Mouse (Mus musculus) gastrocnemius, adult 2 months (tissue): ENCODE data around the gene Evl. TPM values are rescaled to one million over a fixed set of nuclear protein-coding genes. Genes with fewer than 3 reads are reported as not detected.
A peak's percentile ranks its signal among the peaks of the same experiment; 100 is the strongest.

Experiments used
- DNase-seq: peaks from one replicate; pipeline ENCODE4 v3.0.0; 2022
- H3K27ac ChIP-seq: fragments of 200-600 bp; 2 replicates; pipeline ENCODE4 v1.8.1; 2022; ENCODE audit warnings: mild to moderate bottlenecking
- H3K4me3 ChIP-seq: fragments of 200-600 bp; 2 replicates; pipeline ENCODE4 v1.8.1; 2022; ENCODE audit warnings: mild to moderate bottlenecking, moderate library complexity
- CTCF ChIP-seq: fragments of 200-600 bp; IDR thresholded peaks from 2 replicates; pipeline ENCODE4 v1.8.1; 2022; ENCODE audit warnings: antibody characterized with exemption, mild to moderate bottlenecking, moderate library complexity
- intact Hi-C: fragments of 180-260 bp; cut with DNase I; formaldehyde crosslinking; loops from one replicate; pipeline ENCODE4 v1.15.1; 2025
- total RNA-seq, 2 experiments: library from RNA; stranded (reverse); gene quantifications; 2 replicates each; pipeline ENCODE4 v1.2.3; 2021

Gene Evl
- total RNA-seq, 2 experiments from 2014 or later = 10.0 to 17.7 TPM

DNA sequence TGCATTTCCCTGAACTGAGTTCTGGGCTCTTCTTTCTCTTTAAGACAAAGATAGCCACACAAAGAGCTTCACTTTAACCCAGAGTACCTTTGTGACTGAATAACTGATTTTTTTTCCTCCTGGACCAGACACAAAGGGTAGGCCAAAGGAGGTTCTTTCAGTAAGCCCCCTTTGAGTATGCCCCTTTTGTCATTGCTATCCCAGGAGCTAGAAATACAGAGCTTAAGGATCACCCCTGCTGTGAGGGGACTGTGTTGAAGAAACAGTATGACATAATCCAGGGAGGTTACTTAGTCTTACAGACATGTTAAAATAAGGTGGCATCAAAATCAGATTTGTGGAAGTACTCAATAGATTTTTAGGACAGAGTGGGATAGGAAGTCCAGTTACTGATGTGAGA is 50.0 kb downstream of the Evl start:
- no peak for DNase-seq
- TF ChIP-seq CTCF = no peak
- no peak overlapping the region for H3K4me3 ChIP-seq
- intact Hi-C loops = no loop called here
- H3K27ac ChIP-seq = no peak overlapping the region

DNA sequence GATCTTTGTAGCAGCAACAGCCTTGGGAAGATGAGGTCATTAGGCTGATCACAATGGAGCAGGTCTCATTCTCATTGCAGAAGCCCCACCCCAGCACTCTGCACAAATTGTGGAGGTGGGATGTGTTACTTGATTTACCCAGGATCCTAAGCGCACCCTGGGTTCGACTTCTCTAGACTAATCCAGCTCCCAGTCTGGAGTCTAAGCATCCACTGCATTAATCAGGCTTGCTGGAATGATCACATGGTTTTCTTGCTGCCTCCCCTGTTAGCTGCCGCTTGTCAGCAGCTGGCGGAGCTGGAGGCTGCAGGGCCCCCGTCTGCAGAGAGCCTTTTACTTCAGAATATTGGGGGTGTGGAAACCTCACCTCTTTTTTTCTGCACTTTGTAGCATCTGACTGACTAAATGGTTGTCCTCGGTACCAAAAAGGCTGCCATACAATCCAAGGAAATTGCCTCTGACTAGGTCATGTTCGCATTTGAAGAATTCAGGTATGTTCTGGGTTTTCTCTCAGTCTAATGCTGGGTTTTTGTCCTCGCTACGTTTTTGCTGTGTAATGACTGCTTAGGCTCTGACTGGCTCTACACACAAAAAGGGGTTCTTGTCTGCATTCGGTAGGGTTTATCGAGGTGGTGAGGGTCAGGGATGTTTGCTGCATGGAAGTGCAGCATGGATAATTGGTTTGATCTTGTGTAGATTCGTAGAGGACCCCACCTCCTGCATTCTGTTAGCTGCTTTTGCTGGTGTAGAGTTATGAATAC is 51.2 kb downstream of the Evl start:
- no peak for DNase-seq
- H3K27ac ChIP-seq = no peak overlapping the region
- no peak for TF ChIP-seq CTCF
- intact Hi-C loops = no loop called here
- H3K4me3 ChIP-seq = no peak overlapping the region

DNA sequence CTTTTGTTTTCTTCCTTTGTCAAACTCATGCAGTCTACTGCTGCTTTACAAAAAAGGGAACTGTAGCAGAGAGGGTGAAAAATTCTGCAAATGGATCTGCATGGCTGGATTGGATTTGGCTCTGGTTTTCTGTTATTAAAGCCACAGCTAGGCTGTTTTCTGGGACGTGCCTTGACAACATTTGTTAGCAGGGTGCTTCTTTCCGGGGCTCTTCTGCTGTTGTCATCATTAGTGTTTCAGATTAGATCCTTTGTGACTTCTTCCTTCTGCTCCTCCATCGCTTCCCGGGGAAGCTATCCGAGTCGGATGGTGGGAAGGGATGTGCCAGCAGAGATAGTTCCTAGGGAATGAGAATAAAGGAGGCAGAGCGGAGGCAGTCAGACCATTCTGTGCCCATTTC is 51.8 kb downstream of the Evl start:
- no peak overlapping the region for H3K27ac ChIP-seq
- intact Hi-C loops = no loop called here
- TF ChIP-seq CTCF = no peak
- DNase-seq = no peak
- H3K4me3 ChIP-seq = no peak overlapping the region

DNA sequence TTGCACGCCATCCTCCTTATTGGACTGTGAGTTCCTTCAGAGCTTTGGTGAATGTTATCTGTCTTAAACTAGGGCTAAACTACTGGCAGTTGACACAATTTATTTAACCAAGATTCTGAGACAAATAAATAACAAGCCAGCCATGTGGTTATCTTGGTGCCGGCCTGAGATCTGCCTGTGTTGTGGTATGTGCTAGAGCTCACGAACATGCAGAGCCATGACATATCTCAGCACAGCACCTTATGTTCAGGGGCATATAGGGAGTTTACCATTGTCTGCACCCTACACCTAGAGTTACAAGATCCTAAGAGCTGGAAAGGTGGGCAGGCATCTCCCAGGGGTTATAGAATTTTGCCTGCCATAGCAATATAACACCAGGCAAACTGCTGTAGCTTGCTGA is 54.9 kb downstream of the Evl start:
- Histone ChIP-seq H3K27ac (no peak overlapping the region), H3K4me3 (no peak overlapping the region)
- TF ChIP-seq CTCF = no peak
- intact Hi-C loops = no loop called here
- no peak for DNase-seq

DNA sequence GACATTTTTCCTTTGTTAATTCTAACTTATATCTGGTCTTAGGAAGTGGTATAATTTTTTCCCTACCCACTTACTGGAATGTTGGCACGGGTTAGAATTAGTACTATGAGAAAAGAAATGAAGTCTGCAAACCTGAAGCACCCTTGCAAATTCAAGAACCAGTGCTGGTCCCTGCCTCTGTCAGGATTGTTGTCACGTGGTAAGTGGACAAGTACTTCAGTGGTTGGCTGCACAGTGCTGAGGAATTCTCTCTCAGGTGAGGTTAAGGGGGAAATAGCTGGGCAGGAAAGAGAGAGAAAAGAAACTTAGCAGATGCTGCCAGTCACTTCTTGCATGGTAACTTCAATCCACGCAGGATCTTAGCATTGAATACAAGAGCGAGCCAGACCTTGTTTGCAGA is 55.7 kb downstream of the Evl start:
- Histone ChIP-seq H3K27ac (no peak overlapping the region), H3K4me3 (no peak overlapping the region)
- TF ChIP-seq CTCF = no peak
- no peak for DNase-seq
- intact Hi-C loops = loop anchor here (5.0 kb wide), 2 partner anchors 47 to 67 kb away; no protein-coding TSS in a partner anchor

DNA sequence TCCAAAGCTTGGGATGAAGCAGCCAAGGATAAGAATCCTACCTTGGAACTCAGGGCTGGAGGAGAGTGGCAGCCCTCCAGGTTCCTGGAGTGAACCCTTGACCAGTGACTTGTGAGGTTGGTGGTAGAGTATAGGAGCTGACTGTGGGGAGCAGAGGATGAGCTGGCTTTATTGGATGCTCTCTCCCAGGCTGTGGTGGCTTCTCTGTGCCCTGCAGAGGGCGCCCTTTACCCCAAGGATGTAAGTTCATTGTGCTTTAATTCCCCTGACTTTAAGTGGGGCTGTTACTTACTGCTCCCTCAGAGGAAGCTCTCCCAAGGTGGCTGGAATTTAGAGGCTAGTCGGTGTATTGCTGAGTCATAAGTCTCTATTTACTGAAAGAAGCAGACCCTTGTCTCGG is 58.6 kb downstream of the Evl start:
- peak; percentile 89 for TF ChIP-seq CTCF
- H3K27ac ChIP-seq = 0 out of 2 replicates have a peak overlapping the region, but pooled peaks have one; percentile 24
- H3K4me3 ChIP-seq = no peak overlapping the region
- intact Hi-C loops = loop anchor here (2.0 to 5.0 kb wide), 3 partner anchors 44 to 144 kb away; no protein-coding TSS in a partner anchor
- DNase-seq = peak; percentile 76

DNA sequence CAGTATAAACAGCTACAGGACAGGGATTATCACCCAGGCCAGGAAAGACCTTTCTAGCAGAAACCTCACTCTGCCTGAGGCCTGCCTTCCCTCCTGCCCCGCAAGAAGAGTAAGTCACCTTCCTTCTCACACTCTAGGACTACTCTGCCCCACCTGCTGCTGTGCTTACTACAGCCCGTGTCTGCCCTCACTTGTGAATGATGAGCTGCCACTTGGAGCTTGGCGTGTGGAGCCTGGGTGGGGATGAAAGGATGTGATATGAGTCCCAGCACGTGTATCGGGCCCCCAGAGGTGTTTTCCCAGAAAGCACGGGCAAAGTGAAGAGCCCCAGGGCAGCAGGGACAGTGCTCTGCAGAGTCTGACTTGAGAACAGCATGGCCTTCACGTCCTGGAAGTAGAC is 63.0 kb downstream of the Evl start:
- intact Hi-C loops = no loop called here
- Histone ChIP-seq H3K27ac (no peak overlapping the region), H3K4me3 (no peak overlapping the region)
- TF ChIP-seq CTCF = no peak
- no peak for DNase-seq

DNA sequence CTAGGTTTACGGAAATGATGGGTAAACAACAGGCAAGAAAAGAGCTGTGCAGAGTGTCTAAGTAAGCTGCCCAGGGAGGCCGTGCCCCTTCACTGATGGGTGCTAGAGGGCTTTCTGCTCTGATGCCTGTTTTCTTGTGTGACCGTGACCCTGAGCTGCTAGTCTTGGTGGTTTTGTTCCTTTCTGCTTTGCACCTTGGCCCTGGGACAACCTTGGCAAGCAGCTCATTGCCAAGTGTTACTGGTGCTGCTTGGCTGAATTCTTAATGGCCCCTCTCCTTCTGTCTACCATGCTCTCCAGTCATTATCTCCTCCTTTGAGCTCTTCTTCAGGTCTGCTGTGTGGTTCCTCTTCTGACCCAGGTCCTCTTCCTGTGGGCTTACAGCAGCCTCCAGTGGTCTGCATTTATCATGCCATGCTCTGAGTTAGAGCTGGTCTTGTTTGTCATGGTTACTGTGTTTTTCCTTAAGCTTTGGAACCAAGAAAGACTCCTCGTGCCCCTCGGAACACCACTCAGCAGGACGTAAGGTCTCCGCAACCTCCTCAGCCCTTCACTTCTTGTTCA is 65.4 kb downstream of the Evl start:
- intact Hi-C loops = no loop called here
- no peak overlapping the region for H3K4me3 ChIP-seq

DNA sequence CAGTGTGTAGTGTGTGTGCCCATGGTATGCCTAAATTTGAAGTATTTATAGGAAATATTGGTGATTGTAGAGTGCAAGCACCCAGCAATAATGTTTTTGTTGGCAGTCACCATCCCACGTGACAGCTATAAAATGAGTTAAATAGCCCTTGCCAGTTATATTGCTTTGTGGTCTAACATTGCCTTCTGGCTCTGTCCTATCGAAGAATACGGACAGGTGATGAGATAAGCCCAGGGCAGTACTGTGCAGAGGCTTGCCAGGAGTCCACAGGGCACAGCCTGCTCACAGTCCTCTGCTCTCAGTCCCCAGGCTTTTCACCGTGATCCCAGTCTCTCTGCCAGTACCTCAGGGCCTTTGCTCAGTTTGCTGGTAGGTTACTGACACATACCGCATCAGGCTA is 67.9 kb downstream of the Evl start:
- TF ChIP-seq CTCF = no peak
- no peak overlapping the region for H3K27ac ChIP-seq
- intact Hi-C loops = no loop called here
- DNase-seq = no peak
- H3K4me3 ChIP-seq = no peak overlapping the region

More for the DNA sequence above, 65.4 kb downstream of the Evl start:
- no peak overlapping the region for H3K27ac ChIP-seq
- DNase-seq = no peak
- TF ChIP-seq CTCF = no peak

DNA sequence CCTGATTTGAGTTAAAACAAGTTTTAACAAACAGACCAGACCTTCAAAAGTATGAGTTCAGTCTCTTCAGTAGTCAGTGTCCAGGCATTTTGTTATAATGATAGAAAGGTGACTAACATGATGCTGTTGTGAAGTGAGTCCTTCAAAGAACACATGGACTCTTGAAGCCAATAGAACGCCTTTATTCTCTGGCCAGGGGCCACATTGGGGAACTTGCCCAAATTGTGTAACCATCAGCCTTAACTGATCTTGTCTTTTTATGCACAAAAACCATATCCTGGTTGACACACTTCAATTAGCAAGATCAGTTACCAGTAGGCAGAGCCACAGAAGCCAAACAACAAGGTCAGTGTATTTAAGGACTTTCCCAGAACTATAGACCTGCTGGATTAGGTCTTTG is 75.0 kb downstream of the Evl start:
- DNase-seq = no peak
- intact Hi-C loops = no loop called here

DNA sequence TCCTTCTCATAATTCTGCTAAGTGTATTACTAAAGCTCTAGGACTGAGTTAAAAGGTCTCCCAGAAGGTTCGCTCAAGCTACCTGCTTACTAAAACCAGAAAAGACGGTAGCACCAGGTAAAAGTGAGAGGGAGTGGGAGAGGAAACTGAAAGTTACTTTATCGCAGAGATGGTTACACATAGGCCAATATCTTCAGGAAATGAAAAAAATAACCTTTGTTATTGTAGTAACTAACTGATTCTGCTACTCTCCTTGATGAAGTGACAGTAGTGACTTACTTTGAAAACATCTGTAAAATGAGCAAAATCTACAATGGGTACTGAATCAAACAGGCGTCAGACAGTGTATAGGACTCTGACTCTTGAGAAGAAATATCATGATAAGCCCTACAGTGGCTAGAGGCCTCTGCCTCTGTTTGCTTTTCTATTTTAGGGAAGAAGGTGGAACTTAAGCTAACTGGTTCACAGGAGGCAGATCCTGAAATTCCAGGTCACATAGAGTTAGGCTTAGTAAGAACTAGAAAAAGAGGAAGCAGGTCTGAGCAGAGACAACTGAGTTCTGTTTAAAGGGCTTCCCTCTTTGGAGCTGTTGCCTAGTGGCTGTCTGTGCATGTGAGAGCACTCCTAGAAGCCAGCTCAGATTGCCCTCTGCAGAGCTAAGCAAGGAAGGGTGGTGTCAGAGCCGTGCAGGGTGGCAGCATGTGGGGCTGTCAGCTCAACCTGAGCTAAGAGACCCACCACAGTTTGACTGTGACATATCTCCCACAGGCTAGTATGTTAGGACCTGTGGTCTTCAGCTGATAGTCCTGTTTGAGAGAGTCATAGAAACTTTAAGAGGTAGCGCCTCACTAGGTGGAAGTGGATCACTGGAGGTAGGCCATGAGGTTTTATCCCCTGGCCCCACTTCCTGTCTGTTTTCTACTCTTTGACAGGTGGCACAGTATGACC is 76.5 kb downstream of the Evl start:
- no peak overlapping the region for H3K4me3 ChIP-seq
- no peak overlapping the region for H3K27ac ChIP-seq
- DNase-seq = no peak
- intact Hi-C loops = no loop called here
- no peak for TF ChIP-seq CTCF

More for the DNA sequence above, 75.0 kb downstream of the Evl start:
- Histone ChIP-seq H3K4me3 (no peak overlapping the region), H3K27ac (no peak overlapping the region)
- TF ChIP-seq CTCF = no peak

DNA sequence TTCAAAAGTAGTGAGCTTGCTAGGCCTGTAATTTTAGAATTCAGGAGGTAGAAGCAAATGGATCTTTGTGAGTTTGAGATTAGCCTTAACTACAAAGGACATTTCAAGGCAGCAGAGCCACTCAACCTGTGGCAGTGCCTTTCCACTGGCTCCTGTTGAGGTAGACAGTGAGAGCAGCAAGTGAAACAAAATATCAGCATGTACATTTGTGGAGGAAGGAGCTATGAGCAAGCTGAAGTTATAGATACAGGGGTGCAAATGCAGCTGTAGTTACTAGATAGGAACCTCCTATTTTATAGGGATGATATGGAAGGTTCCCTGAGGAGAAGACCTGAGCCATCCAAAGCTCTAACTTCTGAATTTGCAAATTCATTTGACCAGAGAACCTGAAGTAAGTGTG is 78.0 kb downstream of the Evl start:
- Histone ChIP-seq H3K4me3 (no peak overlapping the region), H3K27ac (no peak overlapping the region)
- no peak for TF ChIP-seq CTCF
- DNase-seq = no peak
- intact Hi-C loops = no loop called here

DNA sequence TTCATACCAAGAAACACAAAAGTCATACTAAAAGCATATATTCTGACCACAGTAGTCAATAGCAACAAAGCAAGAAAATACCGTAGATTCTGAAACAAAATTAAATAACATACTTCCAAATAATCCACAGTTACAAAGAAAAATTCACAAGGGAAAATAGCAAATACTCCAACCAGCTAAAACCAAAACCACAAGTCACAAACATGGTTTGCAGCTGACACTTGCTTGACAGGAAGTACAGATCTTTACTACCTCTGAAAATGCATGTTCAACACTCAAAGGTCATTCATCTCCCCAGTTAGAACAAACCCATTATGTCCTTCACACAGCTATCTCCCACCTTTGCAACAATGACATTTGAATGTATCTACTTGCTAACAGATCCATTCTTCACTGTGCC is 79.5 kb downstream of the Evl start:
- TF ChIP-seq CTCF = no peak

More for the DNA sequence above, 79.5 kb downstream of the Evl start:
- no peak overlapping the region for H3K4me3 ChIP-seq
- intact Hi-C loops = no loop called here
- DNase-seq = no peak
- H3K27ac ChIP-seq = no peak overlapping the region
